ENCODE assay signal across 12 mouse cellular contexts in the genomic region with DNA sequence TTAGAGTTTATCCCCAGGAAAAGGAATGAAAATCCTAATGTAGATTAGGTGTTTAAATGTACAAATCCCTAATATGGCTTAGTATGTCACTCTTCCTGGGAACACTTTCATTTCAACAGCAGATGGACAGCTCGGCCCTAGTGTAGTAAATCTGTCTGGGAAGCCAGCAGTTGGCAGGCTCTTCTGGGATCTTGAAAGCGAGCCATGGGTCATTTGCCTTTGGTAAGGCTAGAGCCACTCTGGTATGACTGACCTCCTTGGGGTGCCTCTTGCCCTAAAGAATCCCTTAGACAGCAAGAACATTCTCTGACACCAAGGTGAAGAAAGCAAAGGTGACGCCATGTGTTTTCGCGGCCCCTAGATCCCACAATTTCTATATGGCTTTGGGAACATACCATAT.
A peak's percentile ranks its signal among the peaks of the same experiment; 100 is the strongest.
DNase-seq lines count a peak whose midpoint lies in the region; ATAC-seq lines count a peak whose summit lies in the region.
"Had no signal": no experiment of that assay in that cellular context is flagged by ENCODE, and none has a peak within 500 bp of the region (broad histone marks: within the 10 kb centered on the region; RNA-seq: fewer than 3 reads in every experiment).

No protein-coding gene starts in this region.

- DNase-seq in gastrocnemius, adult 18-20 months (ENCODE audit: low spot score), result peak; percentile 26
- DNase-seq in gastrocnemius, postnatal 4 days (ENCODE audit: low spot score in 2 of 2), result no peak
- DNase-seq in left cerebral cortex, postnatal 4 days, result peak; percentile 35
- no peak for DNase-seq in left cerebral cortex, postnatal 14 days (ENCODE audit: low spot score in 2 of 2)
- peak; percentile 76 to 84 for DNase-seq in cerebellum, postnatal 14 days
- no peak for DNase-seq in thymus, postnatal 14 days
- no peak for DNase-seq in thymus, postnatal 25 days
- DNase-seq: B cell, adult 2 months; lung, postnatal 14 days had no signal

- ATAC-seq in inflammation-experienced regulatory T-cells, adult 6 months, result no peak
- ATAC-seq: forebrain, embryonic 15.5 days; hindbrain, embryonic 16.5 days had no signal

- intact Hi-C loops in left cerebral cortex, postnatal 4 days (cut with DNase I), result no loop called here
- intact Hi-C loops in left cerebral cortex, postnatal 14 days (cut with DNase I), result no loop called here

Comparison
In these comparisons a context has a peak if more than half of its experiments do, and no peak if none do; other contexts are left out.
1. DNase-seq: peak in gastrocnemius, adult 18-20 months (single experiment), left cerebral cortex, postnatal 4 days (single experiment) and cerebellum, postnatal 14 days (2 of 2); none in gastrocnemius, postnatal 4 days (0 of 2), left cerebral cortex, postnatal 14 days (0 of 2), thymus, postnatal 14 days (single experiment) and thymus, postnatal 25 days (single experiment).